ENCODE assay signal across 8 mouse cellular contexts in genomic region chr6:33059735-33060576, GRCm38 (mm10). TPM values are rescaled to one million over a fixed set of nuclear protein-coding genes. Genes with fewer than 3 reads are reported as not detected.
DNase-seq lines count a peak whose midpoint lies in the region; ATAC-seq and TF ChIP-seq lines count a peak whose summit lies in the region.

Gene Chchd3, minus strand, starts transcription at chr6:33060260.

- peaks cover 9% of the 10 kb centered on the region for H3K4me1 ChIP-seq in hindbrain, embryonic 10.5 days (replicated peaks)
- H3K4me1 ChIP-seq in lung, postnatal 0 days (ENCODE audit: insufficient read depth, low read depth, low read length) = peaks cover 4% of the 10 kb centered on the region; the same call in 1 of the 2 replicates

- no peaks in the 10 kb centered on the region for H3K27me3 ChIP-seq in hindbrain, embryonic 10.5 days (ENCODE audit: insufficient read depth, poor library complexity, severe bottlenecking)
- no peaks in the 10 kb centered on the region for H3K27me3 ChIP-seq in lung, postnatal 0 days (replicated peaks; ENCODE audit: insufficient read depth, low read length)

- peak; percentile 98 for DNase-seq in MN1 (ENCODE audit: low spot score)
- DNase-seq in cerebellum, adult 9-10 months = peak; percentile 99
- DNase-seq in hindbrain, embryonic 10.5 days (ENCODE audit: low spot score) = peak; percentile 95
- peak; percentile 99 for DNase-seq in layer of hippocampus, adult 9-11 months
- peak; percentile 99 for DNase-seq in lung, postnatal 0 days (ENCODE audit: low spot score)
- DNase-seq in ovary, postnatal 14 days (ENCODE audit: low spot score) = peak; percentile 85
- DNase-seq in thymus, postnatal 14 days = peak; percentile 94

- H3K36me3 ChIP-seq in hindbrain, embryonic 10.5 days = peaks cover 6% of the 10 kb centered on the region
- H3K36me3 ChIP-seq in lung, postnatal 0 days (ENCODE audit: insufficient read depth, low read length) = no peaks in the 10 kb centered on the region

- H3K4me3 ChIP-seq in hindbrain, embryonic 10.5 days = peak within 1 kb of the TSS; percentile 85
- H3K4me3 ChIP-seq in lung, postnatal 0 days (ENCODE audit: low read depth, low read length) = peak within 1 kb of the TSS; percentile 79

- under 1% methylated on average over 50 of the region's 50 CpGs for WGBS in hindbrain, embryonic 10.5 days
- under 1% methylated on average over 50 of the region's 50 CpGs for WGBS in lung, postnatal 0 days

- ATAC-seq in frontal cortex, adult (ENCODE audit: low TSS enrichment) = peak; percentile 99
- ATAC-seq in lung, postnatal 0 days = peak; percentile 100

- TF ChIP-seq CTCF in lung, postnatal 0 days (IDR thresholded peaks at IDR 0.05) = peak; percentile 14; the same call in 1 of the 2 replicates

- H3K9ac ChIP-seq in lung, postnatal 0 days (replicated peaks; ENCODE audit: low read depth) = peak within 1 kb of the TSS; percentile 60

- H3K9me3 ChIP-seq in hindbrain, embryonic 10.5 days = no peaks in the 10 kb centered on the region
- H3K9me3 ChIP-seq in lung, postnatal 0 days (ENCODE audit: low read length) = no peaks in the 10 kb centered on the region

- H3K4me2 ChIP-seq in lung, postnatal 0 days (replicated peaks; ENCODE audit: low read depth, low read length) = peak within 1 kb of the TSS; percentile 77

- H3K27ac ChIP-seq in hindbrain, embryonic 10.5 days = peak within 1 kb of the TSS; percentile 90
- peak within 1 kb of the TSS; percentile 54 for H3K27ac ChIP-seq in lung, postnatal 0 days (ENCODE audit: low read length)

- TF ChIP-seq EP300 in lung, postnatal 0 days (IDR thresholded peaks at IDR 0.05) = no peak

RNA-seq across cellular contexts. Expression of gene Chchd3, which starts in this region (rescaled TPM):
- polyA plus RNA-seq in hindbrain, embryonic 10.5 days (2016; fragmentation: Nextera tagmentation; extraction: Ambion mirVana) = 131 and 132 TPM in 2 replicates
- polyA plus RNA-seq in lung, postnatal 0 days (2015; fragmentation: Nextera tagmentation; extraction: Ambion mirVana) = 59.2 and 64.0 TPM in 2 replicates

Comparison
In these comparisons a context has a peak if more than half of its experiments do, and no peak if none do; other contexts are left out.
1. Peak in every context shown above with its lines: DNase-seq, ATAC-seq, H3K4me3 ChIP-seq and H3K27ac ChIP-seq.